Mouse (Mus musculus) central nervous system, embryonic 18 days (tissue): ENCODE data around the gene Rad18. TPM values are rescaled to one million over a fixed set of nuclear protein-coding genes. Genes with fewer than 3 reads are reported as not detected.

Experiments used
- polyA plus RNA-seq: library from polyadenylated mRNA; depleted of rRNA; stranded (reverse); fragments of >200 nt; gene quantifications from 2 replicates; pipeline ENCODE4 v1.2.3, GENCODE M21; 2012; rRNA removed

The Rad18 gene
- polyA plus RNA-seq = 3.9 and 4.1 TPM in 2 replicates

GRCm38 (mm10) chr6:112696056-112696950 is at the start of gene Rad18:
Rad18 (minus strand) TSS chr6:112696686.

Other genes starting within 250 kb of the Rad18 start
- gene Cav3, start 237.2 kb downstream of the Rad18 start, polyA plus RNA-seq = 0.06 and 7.0 TPM in 2 replicates
- gene Oxtr, start 206.7 kb downstream of the Rad18 start, polyA plus RNA-seq = 2.4 and 2.7 TPM in 2 replicates